Mouse (Mus musculus): ENCODE measurements around the gene Elavl1.

GRCm38 (mm10) chr8:4335678-4336077, 10.5 kb upstream of the Elavl1 start:
- TF ChIP-seq CTCF (IDR thresholded peaks at IDR 0.05; ENCODE audit: low read depth) (no peak), EP300 (IDR thresholded peaks at IDR 0.05; ENCODE audit: low read depth) (no peak)
